Mouse (Mus musculus) megakaryocyte, embryonic 14.5 days (primary cell): ENCODE data around the gene Clec16a.

Experiments used
- FLI1 ChIP-seq: IDR thresholded peaks from 2 replicates; pipeline ENCODE4 v1.6.1; 2012; ENCODE audit warnings: low read length, inconsistent platforms, mixed read lengths
- GATA1 ChIP-seq: IDR thresholded peaks from 3 replicates; pipeline ENCODE4 v1.6.1; 2012; ENCODE audit warnings: mixed read lengths, low read length, inconsistent platforms, borderline replicate concordance

- TF ChIP-seq GATA1 (no peak), FLI1 (no peak)
Observed at GRCm38 (mm10) chr16:10731785-10732184, 186.6 kb downstream of the Clec16a start.
